Comparison of ENCODE assay signal across 12 mouse cellular contexts in the genomic region with DNA sequence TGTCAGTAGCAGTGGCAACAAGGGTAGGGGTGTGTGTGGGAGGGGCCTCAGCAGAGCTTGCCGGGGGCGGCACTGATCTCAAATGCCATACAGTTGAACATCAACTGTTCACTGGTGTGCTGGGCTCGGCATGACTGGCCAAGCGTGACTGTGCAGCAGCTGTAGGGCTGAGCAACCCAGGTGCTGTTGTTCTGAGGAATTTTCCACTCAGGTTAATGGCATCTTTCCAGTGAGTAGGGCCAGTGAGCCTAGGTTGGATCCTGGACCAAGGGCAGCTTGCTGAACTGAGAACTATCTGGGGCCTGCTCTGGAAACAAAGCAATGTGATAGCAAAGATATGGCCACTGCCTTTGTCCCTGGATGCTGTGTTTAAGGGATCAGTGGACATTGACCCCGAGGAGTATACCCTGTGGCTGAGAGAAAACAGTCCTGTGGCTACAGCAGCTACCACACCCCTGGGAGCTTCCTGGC. TPM values are rescaled to one million over a fixed set of nuclear protein-coding genes. Genes with fewer than 3 reads are reported as not detected.
DNase-seq lines count a peak whose midpoint lies in the region.
"Had no signal": no experiment of that assay in that cellular context is flagged by ENCODE, and none has a peak within 500 bp of the region (broad histone marks: within the 10 kb centered on the region; RNA-seq: fewer than 3 reads in every experiment).

No protein-coding gene starts in this region.

- intact Hi-C loops in heart, postnatal 14 days (cut with DNase I): no loop called here

- DNase-seq in A20 (ENCODE audit: low read depth, low spot score): peak; percentile 97
- peak; percentile 2 for DNase-seq in Muller cell, postnatal 12 days (ENCODE audit: inconsistent ontology term)
- DNase-seq in kidney, adult 8-10 months: peak; percentile 93 to 97
- DNase-seq in kidney, postnatal 4 days: peak; percentile 81 to 89
- no peak for DNase-seq in gastrocnemius, postnatal 4 days (ENCODE audit: low spot score in 2 of 2)
- no peak for DNase-seq in heart, postnatal 14 days
- no peak for DNase-seq in urinary bladder, adult 2 months (ENCODE audit: low spot score)
- DNase-seq: cerebellum, adult 2 months; gastrocnemius, adult 2 months; liver, embryonic 13.5 days; lung, postnatal 14 days had no signal

RNA-seq across cellular contexts. Expression of a gene that starts 7.3 kb away (rescaled TPM):
- not detected for total RNA-seq in gastrocnemius, postnatal 4 days (2021)
- total RNA-seq in heart, postnatal 14 days (2021): not detected
- not detected in 2 replicates for polyA plus RNA-seq in urinary bladder, adult 2 months (2012; rRNA removed)
- total RNA-seq: left cerebral cortex, postnatal 10 days had no signal

RNA-seq across cellular contexts. Expression of a gene that starts 25.8 kb away (rescaled TPM):
- total RNA-seq in gastrocnemius, postnatal 4 days (2021): 10 to 100 TPM; 20.8 to 21.0 TPM
- total RNA-seq in heart, postnatal 14 days (2021): 10 to 100 TPM; 10.8 to 14.6 TPM
- polyA plus RNA-seq in urinary bladder, adult 2 months (2012; rRNA removed): 17.5 and 18.2 TPM in 2 replicates

RNA-seq across cellular contexts. Expression of a gene that starts 48.2 kb away (rescaled TPM):
- total RNA-seq in gastrocnemius, postnatal 4 days (2021): 10 to 100 TPM; 85.4 to 91.3 TPM
- 100 to 1,000 TPM; 161 to 173 TPM for total RNA-seq in heart, postnatal 14 days (2021)
- 76.9 and 84.2 TPM in 2 replicates for polyA plus RNA-seq in urinary bladder, adult 2 months (2012; rRNA removed)

RNA-seq across cellular contexts. Expression of a gene that starts 53.0 kb away (rescaled TPM):
- total RNA-seq in gastrocnemius, postnatal 4 days (2021): 1 to 10 TPM; 2.5 to 3.6 TPM
- 1 to 10 TPM; 2.7 to 3.1 TPM for total RNA-seq in heart, postnatal 14 days (2021)
- polyA plus RNA-seq in urinary bladder, adult 2 months (2012; rRNA removed): 1.3 and 1.4 TPM in 2 replicates

Comparison
In these comparisons a context has a peak if more than half of its experiments do, and no peak if none do; other contexts are left out.
1. DNase-seq: peak in A20 (single experiment), Muller cell, postnatal 12 days (single experiment), kidney, adult 8-10 months (2 of 2) and kidney, postnatal 4 days (2 of 2); none in gastrocnemius, postnatal 4 days (0 of 2), heart, postnatal 14 days (0 of 2) and urinary bladder, adult 2 months (single experiment).